Mouse (Mus musculus) erythroblast, embryonic 14.5 days (primary cell): ENCODE results near the gene Igsf11.

Experiments used
- GATA1 ChIP-seq: IDR thresholded peaks from 2 replicates; pipeline ENCODE4 v1.6.1; 2012; ENCODE audit warnings: low read length, inconsistent platforms, mixed read lengths
- TAL1 ChIP-seq: IDR thresholded peaks from 3 replicates; pipeline ENCODE4 v1.6.1; 2012; ENCODE audit warnings: low read length, inconsistent platforms, mixed read lengths

DNA sequence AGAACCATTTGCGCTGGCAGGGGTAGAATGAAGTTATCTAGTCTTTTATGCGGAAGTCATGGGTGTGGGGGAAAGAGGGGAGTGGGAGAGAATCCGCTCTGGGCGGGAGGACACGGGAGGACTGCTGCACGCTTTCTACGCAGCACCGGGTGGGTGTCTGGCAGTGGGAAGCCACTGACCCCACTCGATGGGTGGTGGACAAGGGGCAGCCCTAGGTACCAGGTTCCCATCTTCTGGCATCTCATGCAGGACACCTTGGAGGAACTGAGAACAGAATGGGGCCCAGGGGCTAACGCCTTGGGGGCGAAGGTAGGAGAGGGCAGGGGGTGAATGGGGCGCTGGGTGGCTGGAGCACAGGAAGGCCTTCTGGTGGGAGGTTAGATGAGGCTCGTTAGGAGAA lies 83.7 kb downstream of the Igsf11 start:
- no peak for TF ChIP-seq TAL1
- no peak for TF ChIP-seq GATA1
